Mouse (Mus musculus): Measurements from ENCODE around the gene 1700025F22Rik.
A peak's percentile ranks its signal among the peaks of the same experiment; 100 is the strongest.
"Not testable (repeated sequence)": the region's sequence is repeated elsewhere in the genome, so short reads cannot be mapped to it uniquely, and the experiment has no call there.

The 1700025F22Rik gene

GRCm38 (mm10) chr19:11165172-11165571, at the start of gene 1700025F22Rik:
Gene 1700025F22Rik (minus strand): TSS chr19:11165320.
- DNase-seq (ENCODE audit: low read depth, low spot score) = peak; percentile 17

GRCm38 (mm10) chr19:11196546-11196945, 31.4 kb upstream of the 1700025F22Rik start, which contains the start of gene Ms4a13:
Gene Ms4a13 (minus strand): TSS chr19:11196737.
- no peak for DNase-seq (ENCODE audit: low read depth, low spot score)

DNA sequence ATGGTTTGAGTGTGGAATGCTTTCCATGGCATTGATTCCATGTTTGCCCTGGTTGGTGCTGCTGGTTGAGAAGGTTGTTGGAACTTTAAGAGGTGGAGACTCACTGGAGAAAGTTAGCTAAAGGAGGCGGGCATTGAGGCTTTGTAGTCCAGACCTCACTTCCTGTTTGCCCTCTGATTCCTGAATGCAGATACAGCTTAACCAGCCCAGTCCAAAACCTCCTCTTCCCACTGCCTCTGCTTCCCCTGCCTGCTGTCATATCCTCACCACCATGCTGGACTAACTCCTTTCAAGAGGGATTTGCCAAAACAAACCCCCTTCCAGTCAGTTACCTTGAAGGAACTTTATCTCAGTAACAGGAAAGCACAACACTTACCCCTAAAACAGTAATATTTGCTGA, 27.4 kb upstream of the 1700025F22Rik start:
- no peak for DNase-seq (ENCODE audit: low read depth, low spot score)

- DNase-seq (ENCODE audit: low read depth, low spot score) = peak; percentile 63
Measured at GRCm38 (mm10) chr19:11184121-11184520, 19.0 kb upstream of the 1700025F22Rik start.

GRCm38 (mm10) chr19:11177464-11177863, 12.3 kb upstream of the 1700025F22Rik start:
- no peak for DNase-seq (ENCODE audit: low read depth, low spot score)

GRCm38 (mm10) chr19:11157890-11158289, 7.2 kb downstream of the 1700025F22Rik start:
- not testable (repeated sequence) for DNase-seq (ENCODE audit: low read depth, low spot score)

DNA sequence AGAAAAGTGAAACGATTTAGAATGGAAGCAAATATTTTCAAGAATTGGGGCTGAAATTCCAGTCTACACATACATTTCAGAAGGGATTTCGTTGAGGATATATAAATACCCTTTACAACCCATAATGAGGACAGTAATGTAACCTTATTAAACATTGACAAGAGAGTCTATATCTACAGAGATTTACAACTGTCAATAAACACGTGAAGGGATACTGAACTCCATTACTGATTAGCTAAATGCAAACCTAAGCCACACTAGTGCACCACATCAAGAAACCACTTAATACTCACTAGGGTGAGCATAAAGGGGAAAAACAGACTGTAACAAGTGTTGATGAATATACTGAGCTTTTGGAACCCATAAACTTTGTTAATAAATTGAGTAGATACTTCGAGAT, 29.8 kb downstream of the 1700025F22Rik start:
- DNase-seq (ENCODE audit: low read depth, low spot score) = no peak

GRCm38 (mm10) chr19:11134852-11135251, 30.3 kb downstream of the 1700025F22Rik start:
- DNase-seq (ENCODE audit: low read depth, low spot score) = no peak

DNA sequence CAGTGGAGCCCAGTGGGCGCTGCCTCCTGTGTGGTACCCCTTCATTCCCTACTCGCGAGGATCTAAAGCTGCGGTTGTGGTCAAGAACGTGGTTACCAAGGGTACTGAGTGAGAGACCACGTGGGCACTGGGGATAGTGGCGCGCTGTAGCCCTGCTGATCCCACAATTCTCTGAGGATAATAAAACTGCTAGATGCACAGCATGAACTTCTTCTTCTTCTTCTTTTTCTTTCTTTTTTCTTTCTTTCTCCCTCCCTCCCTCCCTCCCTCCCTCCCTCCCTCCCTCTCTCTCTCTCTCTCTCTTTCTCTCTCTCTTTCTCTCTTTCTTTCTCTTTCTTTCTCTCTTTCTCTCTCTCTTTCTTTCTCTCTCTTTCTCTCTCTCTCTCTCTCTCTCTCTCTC, 34.3 kb downstream of the 1700025F22Rik start, which contains the start of gene 1700017D01Rik:
Gene 1700017D01Rik (minus strand): TSS at position 101 of the 400 bp plus-strand sequence.
- DNase-seq (ENCODE audit: low read depth, low spot score) = not testable (repeated sequence)

- DNase-seq (ENCODE audit: low read depth, low spot score) = peak; percentile 17
Measured at GRCm38 (mm10) chr19:11129702-11130101, 35.4 kb downstream of the 1700025F22Rik start.

- peak; percentile 48 for DNase-seq (ENCODE audit: low read depth, low spot score)
Measured at GRCm38 (mm10) chr19:11121016-11121420, 44.1 kb downstream of the 1700025F22Rik start.

DNA sequence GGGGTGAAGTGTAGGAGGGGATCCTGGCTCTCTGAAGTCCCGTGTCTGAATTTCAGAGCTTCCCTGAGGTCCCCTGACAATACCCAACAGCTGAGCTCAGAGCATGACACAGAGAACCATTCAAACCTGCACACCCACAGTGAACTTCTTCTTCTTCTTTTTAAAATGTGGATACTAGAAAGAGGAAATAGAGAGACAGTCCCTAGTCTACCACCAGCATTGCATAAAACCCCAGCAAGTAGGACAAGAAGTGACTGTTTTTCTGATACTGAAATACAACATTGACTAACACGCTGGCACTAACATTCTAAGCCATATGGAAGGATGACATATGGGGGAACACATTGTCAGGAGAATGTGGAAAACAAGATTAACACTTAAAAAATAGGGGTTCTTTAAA, 45.8 kb downstream of the 1700025F22Rik start:
- no peak for DNase-seq (ENCODE audit: low read depth, low spot score)

- peak; percentile 38 for DNase-seq (ENCODE audit: low read depth, low spot score)
Measured at GRCm38 (mm10) chr19:11107746-11108145, 57.4 kb downstream of the 1700025F22Rik start.

GRCm38 (mm10) chr19:11101880-11102279, 63.2 kb downstream of the 1700025F22Rik start:
- DNase-seq (ENCODE audit: low read depth, low spot score) = no peak

DNA sequence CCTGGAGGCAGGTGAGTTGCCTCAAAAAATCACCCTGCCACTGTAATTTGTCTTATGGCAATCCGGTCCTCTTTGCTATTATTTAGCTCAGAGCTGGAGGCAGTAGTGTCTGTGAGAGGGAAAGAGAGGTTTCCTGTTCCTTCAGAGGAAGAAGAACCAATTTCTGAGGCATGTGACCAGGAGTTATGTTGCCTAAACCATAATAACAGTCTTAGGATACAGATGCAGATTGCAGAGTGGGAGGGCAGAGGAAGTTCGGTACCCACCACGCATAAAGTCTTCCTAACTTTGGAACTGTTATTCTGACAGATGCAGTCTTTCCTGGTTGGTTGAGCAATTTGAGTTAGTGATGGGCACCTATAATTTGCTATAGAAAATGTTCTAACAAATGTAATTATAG, 66.7 kb downstream of the 1700025F22Rik start:
- no peak for DNase-seq (ENCODE audit: low read depth, low spot score)

GRCm38 (mm10) chr19:11092131-11092530, 73.0 kb downstream of the 1700025F22Rik start:
- DNase-seq (ENCODE audit: low read depth, low spot score) = peak; percentile 53
